Mouse (Mus musculus): ENCODE measurements around the gene Pum3.
A peak's percentile ranks its signal among the peaks of the same experiment; 100 is the strongest.

Pum3 gene

GRCm38 (mm10) chr19:27429745-27430251 is at the start of gene Pum3:
Gene Pum3, minus strand, starts transcription at chr19:27429825.
- peak; percentile 97 for DNase-seq (ENCODE audit: low read depth, low spot score)
- no peaks in the 10 kb centered on the region for H3K27me3 ChIP-seq (ENCODE audit: control insufficient read depth, insufficient read depth, low read length, poor library complexity, severe bottlenecking)
- H3K36me3 ChIP-seq (ENCODE audit: control insufficient read depth, insufficient read depth, low read length, poor library complexity, severe bottlenecking), result peaks cover 3% of the 10 kb centered on the region; the same call in 1 of the 2 replicates

GRCm38 (mm10) chr19:27466691-27467090 is 37.1 kb upstream of the Pum3 start:
- H3K36me3 ChIP-seq (ENCODE audit: control insufficient read depth, insufficient read depth, low read length, poor library complexity, severe bottlenecking), result no peaks in the 10 kb centered on the region
- no peak for DNase-seq (ENCODE audit: low read depth, low spot score)
- H3K27me3 ChIP-seq (ENCODE audit: control insufficient read depth, insufficient read depth, low read length, poor library complexity, severe bottlenecking), result no peaks in the 10 kb centered on the region

- Histone ChIP-seq H3K36me3 (ENCODE audit: control insufficient read depth, insufficient read depth, low read length, poor library complexity, severe bottlenecking) (no peaks in the 10 kb centered on the region), H3K27me3 (ENCODE audit: control insufficient read depth, insufficient read depth, low read length, poor library complexity, severe bottlenecking) (no peaks in the 10 kb centered on the region)
- no peak for DNase-seq (ENCODE audit: low read depth, low spot score)
Measured at GRCm38 (mm10) chr19:27462656-27463055, 33.0 kb upstream of the Pum3 start.

- H3K27me3 ChIP-seq (ENCODE audit: control insufficient read depth, insufficient read depth, low read length, poor library complexity, severe bottlenecking), result no peaks in the 10 kb centered on the region
- H3K36me3 ChIP-seq (ENCODE audit: control insufficient read depth, insufficient read depth, low read length, poor library complexity, severe bottlenecking), result no peaks in the 10 kb centered on the region
- peak; percentile 49 for DNase-seq (ENCODE audit: low read depth, low spot score)
Measured at GRCm38 (mm10) chr19:27450458-27450857, 20.8 kb upstream of the Pum3 start.

- no peak for DNase-seq (ENCODE audit: low read depth, low spot score)
- H3K36me3 ChIP-seq (ENCODE audit: control insufficient read depth, insufficient read depth, low read length, poor library complexity, severe bottlenecking), result no peaks in the 10 kb centered on the region
- H3K27me3 ChIP-seq (ENCODE audit: control insufficient read depth, insufficient read depth, low read length, poor library complexity, severe bottlenecking), result no peaks in the 10 kb centered on the region
Measured at GRCm38 (mm10) chr19:27447515-27447914, 17.9 kb upstream of the Pum3 start.

GRCm38 (mm10) chr19:27441106-27441505 is 11.5 kb upstream of the Pum3 start:
- DNase-seq (ENCODE audit: low read depth, low spot score), result no peak
- Histone ChIP-seq H3K36me3 (ENCODE audit: control insufficient read depth, insufficient read depth, low read length, poor library complexity, severe bottlenecking) (no peaks in the 10 kb centered on the region), H3K27me3 (ENCODE audit: control insufficient read depth, insufficient read depth, low read length, poor library complexity, severe bottlenecking) (no peaks in the 10 kb centered on the region; the same call in 1 of the 2 replicates)

- H3K27me3 ChIP-seq (ENCODE audit: control insufficient read depth, insufficient read depth, low read length, poor library complexity, severe bottlenecking), result no peaks in the 10 kb centered on the region; the same call in 1 of the 2 replicates
- H3K36me3 ChIP-seq (ENCODE audit: control insufficient read depth, insufficient read depth, low read length, poor library complexity, severe bottlenecking), result no peaks in the 10 kb centered on the region
- no peak for DNase-seq (ENCODE audit: low read depth, low spot score)
Measured at GRCm38 (mm10) chr19:27437982-27438652, 8.5 kb upstream of the Pum3 start.

GRCm38 (mm10) chr19:27430406-27430805 is 781 bp upstream of the Pum3 start:
- Histone ChIP-seq H3K36me3 (ENCODE audit: control insufficient read depth, insufficient read depth, low read length, poor library complexity, severe bottlenecking) (peaks cover 3% of the 10 kb centered on the region; the same call in 1 of the 2 replicates), H3K27me3 (ENCODE audit: control insufficient read depth, insufficient read depth, low read length, poor library complexity, severe bottlenecking) (no peaks in the 10 kb centered on the region)
- peak; percentile 12 for DNase-seq (ENCODE audit: low read depth, low spot score)

GRCm38 (mm10) chr19:27429281-27429680 is 344 bp downstream of the Pum3 start:
- no peaks in the 10 kb centered on the region for H3K27me3 ChIP-seq (ENCODE audit: control insufficient read depth, insufficient read depth, low read length, poor library complexity, severe bottlenecking)
- no peak for DNase-seq (ENCODE audit: low read depth, low spot score)
- peaks cover 7% of the 10 kb centered on the region; the same call in 1 of the 2 replicates for H3K36me3 ChIP-seq (ENCODE audit: control insufficient read depth, insufficient read depth, low read length, poor library complexity, severe bottlenecking)

- Histone ChIP-seq H3K36me3 (ENCODE audit: control insufficient read depth, insufficient read depth, low read length, poor library complexity, severe bottlenecking) (peaks cover 11% of the 10 kb centered on the region; the same call in 1 of the 2 replicates), H3K27me3 (ENCODE audit: control insufficient read depth, insufficient read depth, low read length, poor library complexity, severe bottlenecking) (no peaks in the 10 kb centered on the region)
- no peak for DNase-seq (ENCODE audit: low read depth, low spot score)
Measured at GRCm38 (mm10) chr19:27427865-27428264, 1.8 kb downstream of the Pum3 start.

GRCm38 (mm10) chr19:27426451-27426850 is 3.2 kb downstream of the Pum3 start:
- peak; percentile 28 for DNase-seq (ENCODE audit: low read depth, low spot score)
- peaks cover 12% of the 10 kb centered on the region; the same call in 1 of the 2 replicates for H3K36me3 ChIP-seq (ENCODE audit: control insufficient read depth, insufficient read depth, low read length, poor library complexity, severe bottlenecking)

GRCm38 (mm10) chr19:27425656-27426055 is 4.0 kb downstream of the Pum3 start:
- no peaks in the 10 kb centered on the region for H3K27me3 ChIP-seq (ENCODE audit: control insufficient read depth, insufficient read depth, low read length, poor library complexity, severe bottlenecking)
- DNase-seq (ENCODE audit: low read depth, low spot score), result peak; percentile 65

More at GRCm38 (mm10) chr19:27426451-27426850, 3.2 kb downstream of the Pum3 start:
- H3K27me3 ChIP-seq (ENCODE audit: control insufficient read depth, insufficient read depth, low read length, poor library complexity, severe bottlenecking), result no peaks in the 10 kb centered on the region

GRCm38 (mm10) chr19:27417375-27417774 is 12.2 kb downstream of the Pum3 start:
- H3K27me3 ChIP-seq (ENCODE audit: control insufficient read depth, insufficient read depth, low read length, poor library complexity, severe bottlenecking), result no peaks in the 10 kb centered on the region
- no peak for DNase-seq (ENCODE audit: low read depth, low spot score)
- H3K36me3 ChIP-seq (ENCODE audit: control insufficient read depth, insufficient read depth, low read length, poor library complexity, severe bottlenecking), result peaks cover 8% of the 10 kb centered on the region

More at GRCm38 (mm10) chr19:27425656-27426055, 4.0 kb downstream of the Pum3 start:
- H3K36me3 ChIP-seq (ENCODE audit: control insufficient read depth, insufficient read depth, low read length, poor library complexity, severe bottlenecking), result peaks cover 12% of the 10 kb centered on the region; the same call in 1 of the 2 replicates

GRCm38 (mm10) chr19:27416569-27416968 is 13.1 kb downstream of the Pum3 start:
- no peaks in the 10 kb centered on the region for H3K27me3 ChIP-seq (ENCODE audit: control insufficient read depth, insufficient read depth, low read length, poor library complexity, severe bottlenecking)
- H3K36me3 ChIP-seq (ENCODE audit: control insufficient read depth, insufficient read depth, low read length, poor library complexity, severe bottlenecking), result peaks cover 8% of the 10 kb centered on the region
- DNase-seq (ENCODE audit: low read depth, low spot score), result peak; percentile 28

GRCm38 (mm10) chr19:27411340-27411739 is 18.3 kb downstream of the Pum3 start:
- H3K36me3 ChIP-seq (ENCODE audit: control insufficient read depth, insufficient read depth, low read length, poor library complexity, severe bottlenecking), result peaks cover 6% of the 10 kb centered on the region
- H3K27me3 ChIP-seq (ENCODE audit: control insufficient read depth, insufficient read depth, low read length, poor library complexity, severe bottlenecking), result no peaks in the 10 kb centered on the region
- DNase-seq (ENCODE audit: low read depth, low spot score), result no peak

Measured in splenic B cell, adult 2 months (primary cell).